Mouse (Mus musculus) adrenal gland, postnatal 25 days (tissue): ENCODE results near the gene Lmod2. TPM values are rescaled to one million over a fixed set of nuclear protein-coding genes. Genes with fewer than 3 reads are reported as not detected.

Source experiments
- DNase-seq: peaks from one replicate; pipeline ENCODE4 v3.0.0; 2021; ENCODE audit warnings: mixed read lengths
- total RNA-seq: library from RNA; stranded (reverse); gene quantifications from 2 replicates; pipeline ENCODE4 v1.2.3, GENCODE M21; 2021

The Lmod2 gene
- total RNA-seq, 1 experiment from 2014 or later, result 0.46 TPM

DNA sequence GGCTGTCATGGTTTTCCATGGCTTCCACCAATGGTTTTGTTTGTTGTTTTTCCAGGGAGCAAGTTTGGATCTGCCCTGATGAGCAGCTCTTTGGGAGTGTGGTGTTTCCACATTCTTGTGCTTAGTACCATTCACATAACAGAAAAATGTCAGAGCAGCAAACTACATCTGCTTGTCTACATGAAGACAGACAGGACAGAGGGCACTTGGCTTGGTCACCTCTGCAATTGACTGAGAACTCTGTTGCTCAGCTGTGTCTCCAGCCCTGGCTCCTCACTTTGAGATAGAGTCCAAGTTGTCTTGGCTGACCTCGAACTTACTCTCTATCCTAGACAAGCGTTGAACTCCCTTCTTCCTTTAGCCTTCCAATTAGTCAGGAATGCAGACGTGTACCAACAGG is 4.8 kb downstream of the Lmod2 start:
- no peak for DNase-seq

DNA sequence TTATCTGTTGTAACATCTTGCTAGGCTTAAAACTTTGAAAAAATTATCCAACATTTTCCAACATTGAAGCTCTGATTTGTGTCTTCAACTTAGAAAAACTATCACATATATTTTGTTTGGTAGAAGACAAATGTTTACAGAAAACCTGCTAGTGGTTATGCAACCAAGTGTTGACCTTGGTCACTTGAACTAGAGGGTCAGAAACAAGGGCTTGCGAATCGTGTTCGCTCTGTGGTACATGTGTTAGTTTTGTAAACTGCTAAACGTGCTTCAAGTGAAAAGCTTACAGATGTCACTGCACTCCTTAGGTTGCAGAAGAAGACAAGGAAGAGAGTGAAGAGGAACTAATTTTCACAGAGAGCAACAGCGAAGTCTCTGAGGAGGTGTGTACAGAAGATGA is 5.4 kb downstream of the Lmod2 start:
- DNase-seq, result no peak

DNA sequence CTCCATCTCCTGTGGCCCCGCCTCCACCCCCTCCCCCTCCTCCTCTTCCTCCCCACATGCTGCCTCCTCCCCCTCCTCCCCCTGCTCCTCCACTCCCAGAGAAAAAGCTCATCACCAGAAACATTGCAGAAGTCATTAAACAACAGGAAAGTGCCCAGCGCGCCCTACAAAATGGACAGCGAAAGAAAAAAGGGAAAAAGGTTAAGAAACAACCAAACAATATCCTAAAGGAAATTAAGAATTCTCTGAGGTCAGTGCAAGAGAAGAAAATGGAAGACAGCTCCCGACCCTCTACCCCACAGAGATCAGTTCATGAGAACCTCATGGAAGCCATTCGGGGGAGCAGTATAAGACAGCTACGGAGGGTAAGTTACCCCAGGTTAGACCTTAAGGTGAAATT is 6.7 kb downstream of the Lmod2 start:
- DNase-seq, result no peak

DNA sequence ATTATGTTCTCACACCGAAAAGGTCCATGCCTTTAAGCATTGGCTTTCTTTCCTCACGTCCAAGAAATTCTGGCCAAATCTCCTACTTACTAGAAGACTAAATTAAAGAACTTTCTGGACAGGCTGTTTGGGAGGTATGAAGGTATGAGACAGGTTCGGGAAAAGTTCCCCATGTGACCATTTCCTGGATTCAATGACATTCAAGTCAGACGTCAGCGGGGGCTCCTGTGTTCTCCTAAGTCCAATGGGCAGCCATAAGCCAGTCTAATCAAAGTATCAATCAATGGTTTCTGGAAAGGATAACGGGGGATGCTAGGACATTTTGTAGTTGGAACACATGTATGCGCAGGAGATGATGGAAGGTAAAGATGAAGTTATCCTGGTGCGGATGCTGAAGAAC is 8.1 kb downstream of the Lmod2 start:
- no peak for DNase-seq

DNA sequence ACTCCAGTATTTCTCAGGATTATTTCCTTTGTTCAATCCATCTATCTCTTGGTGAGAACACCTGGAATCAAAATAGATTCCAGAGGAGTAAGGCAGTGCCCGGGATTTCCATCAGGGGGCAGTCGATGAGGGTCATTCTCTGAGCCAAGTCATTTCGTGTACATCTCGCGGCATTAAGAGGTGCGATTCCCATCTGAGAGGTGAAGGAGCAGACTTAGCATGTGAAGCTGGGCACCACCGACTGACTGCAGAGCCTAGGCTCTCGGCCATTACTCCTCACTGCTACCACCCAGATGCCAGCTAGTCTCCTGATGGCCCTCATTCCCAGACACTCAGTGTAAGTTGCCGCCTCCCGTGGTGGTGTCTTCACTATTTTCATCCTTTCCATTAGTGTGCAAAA is 8.9 kb downstream of the Lmod2 start:
- DNase-seq, result no peak

DNA sequence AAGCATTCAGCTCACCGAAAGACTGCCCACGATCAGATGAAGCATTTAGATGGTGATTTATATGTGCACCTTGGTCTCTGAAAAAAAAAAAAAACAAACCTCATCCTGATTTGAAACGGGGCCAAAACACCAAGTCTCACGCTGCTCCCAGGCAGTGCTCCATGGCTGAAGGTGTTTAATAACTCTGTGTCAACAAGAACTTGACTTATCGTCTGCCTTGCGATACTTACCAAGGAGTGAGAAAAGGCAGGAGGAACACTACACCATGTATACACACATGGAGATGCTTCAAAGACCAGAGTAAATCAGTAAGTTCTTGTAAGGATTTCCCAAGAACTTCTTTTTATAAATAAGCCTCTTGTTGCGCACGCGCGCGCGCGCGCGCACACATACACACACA is 10.0 kb downstream of the Lmod2 start:
- DNase-seq, result no peak

DNA sequence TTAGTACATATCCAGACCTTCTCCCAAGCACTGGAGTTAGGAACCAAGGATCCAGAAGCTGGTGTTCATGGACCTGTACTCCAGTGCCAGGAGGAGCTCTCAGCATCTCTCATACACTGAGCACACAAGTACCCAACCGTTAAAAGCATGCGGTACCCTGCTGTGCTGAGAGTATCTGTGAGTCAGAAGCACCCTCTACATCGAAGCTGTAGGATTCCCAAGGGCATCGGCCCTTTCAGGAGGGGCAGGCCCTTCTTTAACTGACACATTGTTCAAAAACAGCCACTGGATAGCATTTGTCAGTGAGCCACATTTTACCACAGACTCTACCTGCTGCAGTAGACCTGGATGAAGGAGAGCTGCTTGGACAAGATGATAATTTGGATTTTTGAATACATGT is 10.6 kb downstream of the Lmod2 start:
- no peak for DNase-seq

DNA sequence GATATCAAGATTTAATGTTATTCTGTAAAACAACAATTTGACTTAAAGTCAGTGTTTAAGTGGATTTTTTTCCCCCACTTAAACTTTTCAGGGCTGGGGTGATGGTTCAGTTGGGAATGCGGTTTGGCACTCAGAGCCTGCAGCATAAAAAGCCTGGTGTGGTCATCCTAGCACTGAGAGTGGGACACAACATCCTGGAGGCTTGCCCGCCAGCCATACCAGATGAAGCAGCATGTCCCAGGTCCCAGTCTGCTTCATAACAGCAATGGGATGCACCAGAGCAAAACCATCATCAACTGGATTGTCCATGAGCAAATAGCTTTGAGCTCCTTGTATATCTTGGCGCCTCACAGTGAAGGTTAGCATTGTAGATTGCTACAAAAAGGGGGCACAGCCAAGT is 11.1 kb downstream of the Lmod2 start:
- no peak for DNase-seq

DNA sequence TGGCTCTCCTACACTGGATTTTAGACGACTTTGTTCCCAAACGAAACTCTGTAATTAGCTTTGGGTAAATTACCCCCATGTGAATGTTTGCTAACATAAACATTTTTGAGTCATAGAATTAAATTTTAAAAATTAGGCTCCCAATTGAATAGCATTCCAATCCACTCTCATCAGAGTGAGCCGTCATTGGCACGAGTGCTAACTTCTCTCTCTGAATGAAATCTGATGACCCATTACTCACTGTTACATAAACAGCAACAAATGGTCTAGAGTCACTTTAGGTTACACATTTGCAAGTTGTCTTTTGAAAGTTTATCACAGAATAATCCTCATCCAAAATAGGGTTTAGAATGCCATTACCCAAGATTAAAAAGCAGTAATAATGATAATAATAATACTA is 12.0 kb downstream of the Lmod2 start:
- DNase-seq, result no peak

DNA sequence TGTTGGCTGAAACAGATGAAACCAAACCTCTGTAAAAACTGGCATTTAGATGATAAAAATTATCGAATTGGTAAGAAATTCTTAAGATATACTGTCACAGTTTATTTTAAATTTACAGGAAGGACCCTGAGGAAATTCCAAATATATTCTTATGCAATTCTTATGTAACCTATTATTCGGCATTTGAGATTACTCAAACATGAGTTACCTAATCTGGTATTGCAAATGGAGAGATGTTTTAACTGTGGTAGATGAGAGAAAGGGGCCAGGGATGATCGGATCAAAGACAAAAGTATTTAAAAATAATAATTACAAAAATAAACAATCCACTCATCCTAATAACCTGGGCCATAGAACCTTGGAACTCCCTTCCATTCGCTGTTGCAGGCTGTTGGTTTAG is 12.8 kb downstream of the Lmod2 start:
- DNase-seq, result no peak

DNA sequence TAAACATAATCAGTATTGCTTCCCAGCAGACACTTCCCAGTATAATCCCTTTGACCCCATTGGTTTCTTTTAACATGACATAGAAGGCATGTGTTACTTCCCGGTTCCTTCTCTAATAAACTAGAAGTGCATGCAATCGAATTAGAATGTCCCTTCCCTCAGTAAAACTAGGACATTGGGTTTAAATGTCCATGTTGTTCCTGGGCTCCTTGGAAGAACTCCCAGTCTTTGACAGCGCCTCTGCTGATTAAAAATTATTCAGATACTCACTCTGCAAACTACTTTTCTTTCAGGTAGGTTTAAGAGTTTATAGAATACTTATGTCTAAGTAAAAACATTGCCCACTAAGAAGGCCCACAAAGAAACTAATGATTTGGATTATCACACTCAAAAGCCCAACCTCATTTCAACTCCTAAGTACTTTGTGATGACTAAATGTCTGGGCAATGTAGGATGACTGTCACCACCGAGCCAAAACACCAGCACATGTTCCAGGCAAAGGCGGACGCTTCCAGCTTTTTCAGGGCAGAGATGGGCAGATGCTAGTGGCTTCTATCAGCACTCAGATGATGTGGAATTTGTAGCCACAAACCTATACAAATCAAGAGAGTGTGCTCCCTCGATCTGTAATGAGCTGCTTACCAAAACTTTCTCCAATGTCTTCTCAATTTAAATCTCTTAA is 14.7 kb downstream of the Lmod2 start:
- DNase-seq, result no peak

DNA sequence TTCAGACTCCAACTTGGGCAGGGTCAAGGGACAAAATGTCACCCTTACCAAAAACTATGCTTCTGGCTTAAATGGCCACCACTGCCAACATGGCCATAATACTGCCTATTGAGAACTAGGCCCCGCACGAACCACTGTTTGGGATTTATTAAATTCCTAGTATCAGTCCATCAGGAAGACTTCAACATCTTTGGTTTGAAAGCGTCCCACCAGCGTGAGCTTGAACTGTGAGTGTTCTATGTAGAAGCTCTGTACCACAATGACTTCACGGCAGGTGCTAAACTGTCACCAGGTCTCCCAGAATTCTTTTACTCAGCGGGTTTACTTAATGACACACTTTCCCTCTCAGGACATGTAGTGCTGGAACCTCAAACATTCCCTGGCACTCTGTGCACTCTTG is 15.8 kb downstream of the Lmod2 start:
- no peak for DNase-seq

DNA sequence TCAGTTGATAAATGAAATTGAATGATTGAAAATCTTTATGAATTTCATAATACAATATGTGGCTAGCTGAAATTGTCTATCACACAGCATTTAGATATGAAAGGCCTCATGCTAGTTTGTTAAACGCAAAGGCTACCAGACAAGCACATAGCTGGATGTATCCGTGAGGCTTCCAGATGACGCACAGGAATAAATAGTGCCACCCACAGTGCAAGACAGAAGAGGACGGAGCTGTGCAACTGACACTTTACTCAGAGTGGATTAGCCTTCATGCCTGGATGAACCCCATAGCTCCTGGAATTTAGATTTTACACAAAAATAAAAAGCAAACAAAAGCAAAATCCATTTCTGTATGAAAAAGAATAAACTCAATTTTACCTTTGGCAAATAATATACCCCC is 16.4 kb downstream of the Lmod2 start:
- DNase-seq, result no peak

DNA sequence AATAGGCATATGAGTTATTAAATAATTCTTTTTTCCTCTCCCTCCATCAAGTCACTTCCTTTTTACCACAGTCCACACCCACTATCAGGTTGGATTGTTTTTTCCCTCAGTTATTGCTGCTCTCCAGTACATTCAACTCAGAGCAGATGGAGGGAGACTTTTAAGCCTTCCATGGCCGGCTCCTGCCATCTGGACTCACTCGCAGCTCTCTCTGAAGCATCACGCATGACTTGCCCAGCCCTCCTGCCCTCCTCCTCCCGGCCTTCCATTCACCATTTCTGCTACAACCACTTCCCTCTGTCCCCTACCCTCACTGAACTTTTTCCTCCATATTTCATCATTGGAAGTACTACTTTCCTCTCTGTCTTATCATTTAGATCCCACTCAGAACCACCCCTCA is 19.2 kb downstream of the Lmod2 start:
- DNase-seq, result no peak

DNA sequence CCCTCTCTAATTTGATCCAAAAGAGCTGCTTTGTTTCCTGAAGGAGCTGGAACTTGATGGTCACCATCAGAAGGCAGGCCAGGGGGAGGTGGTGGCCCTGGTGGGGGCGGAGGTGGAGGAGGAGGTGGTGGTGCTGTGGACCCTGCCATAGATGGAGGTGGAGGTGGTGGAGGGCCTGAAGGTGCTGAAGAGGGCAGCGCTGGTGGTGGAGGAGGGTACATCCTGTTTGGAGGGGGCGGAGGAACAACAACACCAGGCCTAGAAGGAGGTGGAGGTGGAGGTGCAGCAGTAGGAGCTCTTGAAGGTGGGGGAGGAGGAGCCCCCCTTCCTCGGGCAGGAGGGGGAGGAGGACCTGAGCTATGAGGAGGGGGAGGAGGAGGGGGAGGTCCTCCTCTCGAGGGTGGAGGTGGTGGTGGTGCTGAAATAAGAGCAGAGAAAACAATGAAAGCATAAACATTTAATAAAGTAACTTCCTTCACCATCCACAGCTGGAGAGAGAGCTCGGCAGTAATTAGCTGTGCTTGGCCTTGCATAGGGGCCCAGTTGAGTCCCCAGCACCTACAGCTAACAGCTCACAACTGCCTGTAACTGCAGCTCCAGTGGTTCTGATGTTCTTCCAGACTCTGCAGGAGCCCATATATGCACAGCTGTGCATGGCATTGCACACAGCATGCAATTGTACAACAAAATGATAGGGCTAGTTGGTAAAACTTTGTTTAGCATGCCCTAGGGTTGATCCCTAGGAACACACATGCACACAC is 21.9 kb downstream of the Lmod2 start:
- no peak for DNase-seq

DNA sequence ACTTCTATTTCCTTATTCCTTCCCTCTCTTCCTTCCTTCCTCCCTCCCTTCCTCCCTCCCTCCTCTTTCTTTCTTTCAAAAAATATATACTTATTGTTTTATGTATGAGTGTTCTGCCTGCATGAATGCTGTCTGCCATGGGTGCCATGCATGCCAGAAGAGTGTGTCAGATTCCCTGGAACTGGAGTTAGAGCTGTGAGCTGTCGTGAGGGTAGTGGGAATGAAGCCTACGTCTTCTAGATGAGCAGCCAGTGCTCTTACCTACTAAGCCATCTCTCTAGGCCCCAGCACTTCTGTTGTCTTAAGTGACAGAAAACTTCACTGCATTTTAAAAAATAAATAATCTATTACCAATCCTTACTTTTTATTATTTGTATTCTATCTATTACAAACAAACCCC is 23.4 kb downstream of the Lmod2 start:
- DNase-seq, result no peak

DNA sequence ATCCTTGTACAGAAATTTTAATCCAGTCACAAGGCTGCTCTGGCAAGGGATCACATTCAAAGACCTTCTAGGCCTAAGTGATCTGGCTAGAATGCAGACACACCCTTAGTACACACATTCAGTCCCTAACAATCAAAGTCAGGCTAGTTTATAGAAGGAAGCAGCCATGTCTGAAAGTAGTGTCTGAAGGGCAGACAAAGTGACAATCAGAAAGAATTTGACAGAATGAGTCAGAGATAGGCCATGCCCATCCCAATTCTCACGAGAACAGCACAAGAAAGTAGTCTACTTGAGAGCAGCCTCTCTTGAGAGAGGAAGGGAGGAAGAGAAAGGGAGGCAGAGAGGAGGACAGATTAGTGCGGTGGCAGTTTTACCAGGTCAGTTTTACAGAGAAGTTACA is 24.5 kb downstream of the Lmod2 start:
- no peak for DNase-seq

DNA sequence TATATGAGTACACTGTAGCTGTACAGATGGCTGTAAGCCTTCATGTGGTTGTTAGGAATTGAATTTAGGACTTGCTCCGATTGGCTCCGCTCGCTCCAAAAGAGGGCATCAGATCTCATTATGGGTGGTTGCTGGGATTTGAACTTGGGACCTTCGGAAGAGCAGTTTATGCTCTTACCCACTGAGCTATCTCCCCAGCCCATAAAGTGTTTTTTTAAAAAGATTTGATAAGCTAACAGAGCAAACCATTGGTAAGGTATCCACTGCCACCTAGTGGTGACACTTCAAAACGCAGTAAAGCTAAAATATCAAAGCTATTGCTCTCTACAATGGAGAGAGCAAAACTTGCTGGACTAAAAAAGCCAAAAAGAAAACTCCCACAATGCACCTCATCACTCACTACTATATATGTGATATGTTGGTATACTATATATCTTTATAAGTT is 30.0 kb downstream of the Lmod2 start:
- DNase-seq, result no peak

DNA sequence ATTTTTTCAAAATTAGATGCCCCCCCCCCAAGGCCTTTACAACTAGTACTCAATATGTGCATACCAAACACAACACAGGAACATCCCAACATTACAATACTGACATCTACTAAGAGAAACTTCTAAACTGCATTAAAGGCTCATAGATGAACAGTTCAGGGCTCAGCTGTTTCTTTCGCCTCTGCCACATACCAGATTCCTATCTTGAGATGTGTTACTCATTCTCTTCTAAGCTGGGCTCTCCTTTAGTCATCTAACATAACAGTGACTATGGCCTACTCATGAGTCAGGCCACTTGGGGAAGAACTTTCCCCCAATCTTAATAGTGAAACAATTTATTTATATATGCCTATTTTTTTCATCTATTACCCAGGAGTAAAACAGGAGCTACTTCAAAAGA is 30.9 kb downstream of the Lmod2 start:
- DNase-seq, result no peak

DNA sequence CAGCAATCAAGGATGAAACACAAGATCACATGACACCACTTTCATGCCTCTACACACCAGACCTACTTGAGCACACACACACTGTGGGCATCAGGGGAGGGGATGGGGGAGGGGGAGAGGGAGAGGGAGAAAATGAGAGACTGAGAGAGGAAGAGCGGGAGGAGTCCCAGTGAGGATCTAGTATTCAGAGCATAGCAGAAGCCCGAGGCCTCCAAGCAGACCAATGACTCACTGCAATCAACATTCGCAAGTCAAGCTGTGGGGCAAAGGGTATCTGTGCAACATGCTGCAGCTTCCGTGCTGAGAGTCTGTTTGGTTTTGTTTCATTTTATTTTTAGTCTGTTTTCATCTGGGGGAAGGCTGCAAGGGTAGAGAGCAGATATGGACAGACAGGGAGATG is 34.5 kb downstream of the Lmod2 start:
- peak; percentile 20 for DNase-seq

DNA sequence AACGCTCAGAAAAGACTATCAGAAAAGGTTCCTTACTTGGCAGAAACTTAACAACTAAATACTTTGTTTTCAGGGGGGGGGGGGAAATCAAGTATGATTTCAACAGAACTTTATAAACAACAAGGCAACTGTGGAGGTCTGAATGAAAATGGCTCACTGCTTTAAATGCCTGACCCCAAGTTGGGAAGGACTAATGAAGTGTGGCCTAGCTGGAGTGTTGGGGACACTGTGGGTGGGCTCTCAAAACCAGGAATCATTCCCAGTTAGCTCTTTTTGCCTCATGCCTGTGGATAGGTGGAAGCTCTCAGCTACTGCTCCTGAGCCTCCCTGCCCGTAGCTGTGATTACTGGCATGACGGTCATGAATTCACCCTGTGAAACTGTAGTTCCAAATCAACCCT is 36.5 kb downstream of the Lmod2 start:
- DNase-seq, result no peak

DNA sequence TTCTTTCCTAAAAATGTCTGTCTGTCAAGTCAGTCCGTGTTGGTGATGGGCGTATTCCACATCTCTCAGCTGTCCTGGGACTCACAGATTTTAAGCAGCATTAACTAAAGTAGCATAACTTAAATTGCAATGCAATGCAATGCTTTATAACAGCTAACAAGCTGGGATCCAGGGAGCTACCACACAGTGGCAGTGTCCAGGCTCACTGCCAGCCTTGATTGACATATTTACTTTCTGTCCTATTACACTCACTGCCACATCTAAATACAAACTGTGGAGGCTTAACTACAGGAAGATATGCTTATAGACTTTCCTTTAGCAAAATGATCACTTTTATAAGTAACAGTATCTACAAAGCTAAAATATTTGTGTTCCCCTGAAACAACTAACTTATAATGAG is 38.3 kb downstream of the Lmod2 start:
- no peak for DNase-seq

DNA sequence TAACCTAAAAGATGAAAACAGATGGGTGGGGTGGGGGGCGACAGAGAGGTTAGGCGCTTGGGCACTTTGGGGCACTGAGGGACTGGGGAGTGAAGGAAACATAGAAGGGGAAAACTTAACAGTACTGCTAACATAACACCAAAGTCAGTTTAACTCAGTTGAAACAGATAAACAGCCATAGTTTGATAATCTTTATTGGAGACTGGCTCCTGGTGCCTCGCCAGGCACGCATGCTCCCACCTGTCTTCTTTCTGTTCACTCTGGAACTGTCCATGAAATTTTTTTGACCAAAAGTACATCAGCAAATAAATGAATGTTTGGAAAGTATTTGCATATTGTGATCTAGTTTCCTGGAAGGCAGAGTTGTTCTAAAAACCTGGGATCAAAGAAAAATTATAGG is 43.7 kb downstream of the Lmod2 start:
- DNase-seq, result no peak

DNA sequence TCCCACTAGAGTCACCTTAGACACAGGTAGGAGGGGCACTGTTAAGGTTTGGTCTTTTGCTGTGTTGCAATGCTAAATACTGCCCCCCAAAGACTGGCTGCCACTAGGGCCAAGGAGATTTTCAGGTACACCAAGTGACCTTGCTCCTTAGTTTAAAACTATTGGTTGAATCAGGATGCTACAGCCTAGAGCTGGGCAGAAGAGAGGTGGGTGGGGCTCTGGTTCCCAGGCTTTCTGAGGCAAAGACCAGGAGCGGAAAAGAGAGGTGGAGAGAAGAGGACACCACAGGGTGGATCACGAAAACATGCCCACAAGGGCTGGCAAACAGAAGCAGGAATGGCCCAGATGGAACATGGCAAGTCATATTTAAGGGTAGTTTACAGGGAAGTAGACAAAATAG is 44.6 kb downstream of the Lmod2 start:
- no peak for DNase-seq
